Mouse (Mus musculus): ENCODE data around the gene Trf. TPM values are rescaled to one million over a fixed set of nuclear protein-coding genes. Genes with fewer than 3 reads are reported as not detected.

The Trf gene
- 1 to 10 TPM; 4.7 to 9.5 TPM for total RNA-seq (2023)

DNA sequence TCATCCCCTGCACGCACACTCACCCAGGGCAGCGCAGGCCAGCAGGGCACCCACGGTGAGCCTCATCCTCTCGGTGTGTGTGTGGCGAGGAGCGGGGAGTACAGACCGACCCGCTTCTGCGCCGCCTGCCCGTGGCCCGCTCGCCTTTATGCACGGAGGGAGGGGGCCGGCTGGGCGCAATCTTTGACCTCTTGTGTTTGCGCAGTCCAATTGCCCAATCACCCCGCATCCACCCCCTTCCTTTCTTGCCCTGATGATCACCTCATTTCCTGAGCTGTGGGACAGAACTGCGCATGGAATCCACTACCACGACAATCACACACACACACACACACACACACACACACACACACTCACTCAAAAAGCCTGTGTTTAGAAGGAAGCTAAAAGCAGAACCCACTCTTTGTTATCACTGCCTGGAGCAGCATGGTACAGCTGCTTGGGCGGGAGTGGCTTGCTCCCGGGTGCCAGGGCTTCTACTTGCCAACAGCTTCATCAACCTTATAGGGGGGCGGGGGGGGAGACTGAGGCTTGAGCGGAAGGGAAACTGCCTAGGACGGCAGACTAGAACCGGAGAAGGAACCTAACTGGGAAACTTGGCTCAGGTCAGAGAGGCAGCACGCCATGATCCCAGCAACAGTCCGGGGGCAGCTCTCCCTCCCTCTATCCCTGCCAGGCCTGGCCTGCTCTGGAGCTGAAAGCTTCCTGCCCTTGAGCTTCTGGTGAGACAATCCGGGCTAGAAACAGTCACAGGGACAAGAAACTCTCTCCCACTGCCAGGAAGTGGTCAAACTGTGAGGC lies at the start of gene Trf, which contains the start of gene Gm20425:
TSS of gene Trf (minus strand) at position 294 of the 801 bp plus-strand sequence.
TSS of gene Gm20425 (minus strand) at position 157 of the 801 bp plus-strand sequence.

DNA sequence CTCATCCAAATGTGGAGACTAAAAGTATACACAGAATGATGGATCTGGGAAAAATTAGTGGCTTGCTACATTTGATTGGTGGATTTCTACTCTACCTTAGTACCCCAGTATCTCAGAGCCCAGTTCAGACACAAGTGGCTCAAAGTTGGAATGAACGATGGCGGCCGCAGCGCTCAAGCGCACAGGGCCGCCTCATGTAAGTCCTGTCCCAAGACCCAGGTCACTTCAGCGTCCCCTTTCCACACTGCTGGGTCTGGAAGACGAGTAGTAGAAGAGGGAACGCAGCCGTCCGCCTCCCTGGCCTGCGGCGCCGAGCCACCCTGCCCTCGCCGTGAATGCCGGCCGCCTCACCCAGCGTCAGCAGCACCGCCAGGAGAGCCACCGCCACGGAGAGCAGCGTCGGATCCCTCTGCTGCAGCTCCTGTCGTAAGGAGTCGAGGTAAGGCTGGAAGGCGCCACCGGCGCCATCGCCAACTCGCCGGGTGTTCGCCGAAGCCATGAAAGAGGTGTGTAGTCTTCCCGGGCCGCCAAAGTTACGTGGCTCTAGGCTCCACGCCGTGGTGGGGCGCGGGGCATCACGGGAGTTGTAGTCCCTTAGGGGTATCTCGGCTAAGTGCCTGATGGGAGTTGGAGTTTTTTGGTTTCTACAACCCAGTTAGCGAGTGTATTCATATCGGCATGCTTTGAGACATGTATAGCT lies 28.5 kb downstream of the Trf start, which contains the start of gene Srprb:
TSS of gene Srprb (minus strand) at position 577 of the 700 bp plus-strand sequence.

Other genes starting within 250 kb of the Trf start
- under 1 TPM; 0.12 to 0.15 TPM for gene Slco2a1, start 241.7 kb downstream of the Trf start, total RNA-seq (2023)
- under 1 TPM; 0.64 to 0.65 TPM for gene Rab6b, start 118.7 kb downstream of the Trf start, total RNA-seq (2023)
- 10 to 100 TPM; 20.2 to 20.6 TPM for gene Srprb, start 28.3 kb downstream of the Trf start, total RNA-seq (2023)
- under 1 TPM in 1 of 2 experiments, not detected in 1; 0.81 TPM for gene Gm20425, start 137 bp downstream of the Trf start, total RNA-seq (2023)
- not detected for gene 1300017J02Rik, start 74.6 kb upstream of the Trf start, total RNA-seq (2023)
- 10 to 100 TPM; 85.9 to 89.6 TPM for gene Topbp1, start 74.8 kb upstream of the Trf start, total RNA-seq (2023)
- 100 to 1,000 TPM; 181 to 187 TPM for gene Cdv3, start 135.4 kb upstream of the Trf start, total RNA-seq (2023)
- gene Bfsp2, start 250.0 kb upstream of the Trf start, total RNA-seq (2023) = 10 to 100 TPM; 34.7 to 41.5 TPM

Data from B cell, adult 67 days (primary cell).